Mouse (Mus musculus) liver, embryonic 15.5 days (tissue): ENCODE data around the gene Slc22a14. TPM values are rescaled to one million over a fixed set of nuclear protein-coding genes. Genes with fewer than 3 reads are reported as not detected.
"Not testable (repeated sequence)": the region's sequence is repeated elsewhere in the genome, so short reads cannot be mapped to it uniquely, and the experiment has no call there.

ENCODE experiments used
- ATAC-seq: fragments of 200-750 bp; cut with Nextera tagmentation; 2 replicates; pipeline ENCODE4 v1.8.0; 2017; ENCODE audit warnings: moderate number of reproducible peaks, mild to moderate bottlenecking, moderate library complexity; ENCODE audit not compliant: insufficient read depth
- H3K27ac ChIP-seq: fragments of 300-500 bp; sonication (generic); replicated peaks from 2 replicates; pipeline ENCODE4 v1.5.1; 2015; ENCODE audit warnings: mild to moderate bottlenecking, inconsistent platforms
- H3K27me3 ChIP-seq: fragments of 300-500 bp; sonication (generic); 2 replicates; pipeline ENCODE4 v1.6.1; 2015; ENCODE audit warnings: mild to moderate bottlenecking, inconsistent platforms
- H3K36me3 ChIP-seq: fragments of 300-500 bp; sonication (generic); replicated peaks from 2 replicates; pipeline ENCODE4 v1.6.1; 2015; ENCODE audit warnings: moderate library complexity, mild to moderate bottlenecking, inconsistent platforms
- H3K4me1 ChIP-seq: fragments of 300-500 bp; sonication (generic); replicated peaks from 2 replicates; pipeline ENCODE4 v1.6.1; 2015; ENCODE audit warnings: inconsistent platforms
- H3K4me2 ChIP-seq: fragments of 300-500 bp; sonication (generic); 2 replicates; pipeline ENCODE4 v1.6.1; 2015; ENCODE audit warnings: moderate library complexity, mild to moderate bottlenecking, inconsistent platforms
- H3K4me3 ChIP-seq: fragments of 300-500 bp; sonication (generic); replicated peaks from 2 replicates; pipeline ENCODE4 v1.5.1; 2015; ENCODE audit warnings: mild to moderate bottlenecking, inconsistent platforms
- H3K9ac ChIP-seq: fragments of 300-500 bp; sonication (generic); 2 replicates; pipeline ENCODE4 v1.6.1; 2015; ENCODE audit warnings: moderate library complexity, mild to moderate bottlenecking, inconsistent platforms
- H3K9me3 ChIP-seq: fragments of 300-500 bp; sonication (generic); replicated peaks from 2 replicates; pipeline ENCODE4 v1.6.1; 2016; ENCODE audit warnings: inconsistent platforms
- WGBS: fragments of 180-500 bp; shearing (Covaris S2); methylation state at CpG from one replicate; pipeline ENCODE4 v1.1.7; 2015; ENCODE audit warnings: mixed read lengths; ENCODE audit not compliant: insufficient replicate concordance; 5-methylcytosine and 5-hydroxymethylcytosine counted together
- polyA plus RNA-seq: library from polyadenylated mRNA; unstranded; fragments of >200 nt; fragmentation: Nextera tagmentation; extraction: Ambion mirVana; gene quantifications from 2 replicates; pipeline ENCODE4 v1.2.1, GENCODE M21; 2015

Slc22a14 gene
- polyA plus RNA-seq, 1 experiment from 2014 or later, result 0.07 TPM

DNA sequence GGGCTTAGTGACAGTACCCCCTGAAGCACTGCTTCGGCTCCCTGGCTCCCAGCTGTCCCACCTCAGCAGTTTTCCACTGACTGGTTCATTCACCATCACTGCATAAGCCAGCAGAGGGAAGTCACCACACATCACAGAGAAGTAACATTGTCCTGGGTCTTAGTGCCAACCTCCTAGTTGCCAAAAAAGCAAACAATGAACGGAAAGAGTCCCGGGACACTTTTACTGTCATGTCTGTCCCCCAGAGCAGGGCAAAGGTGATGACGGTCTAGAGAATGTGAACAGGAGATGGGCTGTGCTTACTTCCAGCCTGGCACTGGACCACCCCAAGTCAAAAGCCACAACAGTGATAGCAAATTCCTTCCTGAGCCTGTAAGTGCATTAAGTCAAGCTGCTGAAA lies 126.6 kb downstream of the Slc22a14 start:
- H3K36me3 ChIP-seq, result peaks cover 40% of the 10 kb centered on the region
- ATAC-seq, result no peak
- H3K4me3 ChIP-seq, result no peak overlapping the region
- no peak overlapping the region for H3K9ac ChIP-seq
- WGBS, result 82% methylated on average over 4 of the region's 4 CpGs
- H3K4me1 ChIP-seq, result no peaks in the 10 kb centered on the region
- H3K27me3 ChIP-seq, result no peaks in the 10 kb centered on the region
- H3K9me3 ChIP-seq, result no peaks in the 10 kb centered on the region
- H3K27ac ChIP-seq, result no peak overlapping the region
- no peak overlapping the region for H3K4me2 ChIP-seq

DNA sequence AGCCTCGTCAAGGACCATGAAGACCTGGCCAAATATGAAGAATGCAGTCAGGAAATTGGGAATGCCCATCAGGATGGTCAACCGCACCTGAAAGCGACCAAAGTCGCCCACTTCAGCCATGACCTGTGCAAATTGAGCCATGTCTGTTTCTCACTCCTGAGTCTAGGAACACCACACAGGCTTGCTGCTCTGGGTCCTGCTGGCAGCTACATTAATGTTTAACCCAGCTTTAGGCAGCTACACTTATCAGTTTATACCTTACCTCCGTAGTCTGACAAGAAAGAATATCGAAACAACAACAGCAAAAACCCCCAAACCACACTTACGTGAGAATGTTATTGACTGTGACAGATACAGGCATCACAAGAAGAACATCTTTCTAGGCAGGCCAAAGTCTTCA lies 133.8 kb downstream of the Slc22a14 start:
- H3K4me3 ChIP-seq, result no peak overlapping the region
- WGBS, result 60% methylated on average over 7 of the region's 7 CpGs
- no peaks in the 10 kb centered on the region for H3K27me3 ChIP-seq
- H3K9ac ChIP-seq, result no peak overlapping the region
- no peak overlapping the region for H3K27ac ChIP-seq
- H3K4me1 ChIP-seq, result peaks cover 26% of the 10 kb centered on the region
- no peaks in the 10 kb centered on the region for H3K36me3 ChIP-seq
- no peaks in the 10 kb centered on the region for H3K9me3 ChIP-seq
- H3K4me2 ChIP-seq, result peak overlapping the region; percentile 25
- ATAC-seq, result peak; percentile 62

DNA sequence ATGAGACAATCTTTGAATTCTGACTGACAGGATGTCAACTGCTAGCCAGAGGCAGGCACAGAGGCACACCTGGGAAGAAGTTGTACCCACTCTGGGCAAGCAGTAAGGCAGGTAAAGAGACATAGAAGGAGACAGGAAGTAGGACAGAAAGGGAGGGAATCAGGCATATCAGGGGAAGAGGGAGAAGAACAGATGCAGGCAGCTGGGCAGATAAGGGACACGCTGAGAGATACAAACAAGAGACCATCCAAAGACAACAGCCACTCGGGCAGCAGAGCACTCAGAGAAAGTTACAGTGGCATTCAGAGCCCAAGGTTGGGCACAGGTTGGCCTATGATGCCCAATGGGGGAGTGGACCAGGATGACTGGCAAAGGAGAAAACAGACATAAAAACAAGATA lies 134.5 kb downstream of the Slc22a14 start:
- Histone ChIP-seq H3K9ac (no peak overlapping the region), H3K4me3 (no peak overlapping the region), H3K27me3 (no peaks in the 10 kb centered on the region), H3K27ac (no peak overlapping the region), H3K4me2 (no peak overlapping the region), H3K9me3 (no peaks in the 10 kb centered on the region), H3K36me3 (no peaks in the 10 kb centered on the region), H3K4me1 (peaks cover 26% of the 10 kb centered on the region)
- ATAC-seq, result peak; percentile 40; the same call in 1 of the 2 replicates
- WGBS, result 12% methylated on average over 2 of the region's 2 CpGs

- Histone ChIP-seq H3K27me3 (no peaks in the 10 kb centered on the region), H3K4me3 (no peak overlapping the region), H3K4me1 (no peaks in the 10 kb centered on the region), H3K4me2 (no peak overlapping the region), H3K9ac (no peak overlapping the region), H3K27ac (no peak overlapping the region), H3K36me3 (0 out of 2 replicates have a peak, but pooled peaks cover 11% of the 10 kb centered on the region), H3K9me3 (no peaks in the 10 kb centered on the region)
- no peak for ATAC-seq
- WGBS, result 53% methylated on average over 4 of the region's 4 CpGs
Measured at GRCm38 (mm10) chr9:119220249-119220648, 145.1 kb downstream of the Slc22a14 start.

GRCm38 (mm10) chr9:119219667-119220066 lies 145.7 kb downstream of the Slc22a14 start:
- H3K27ac ChIP-seq, result no peak overlapping the region
- H3K4me1 ChIP-seq, result no peaks in the 10 kb centered on the region
- 40% methylated on average over 2 of the region's 2 CpGs for WGBS
- no peaks in the 10 kb centered on the region for H3K27me3 ChIP-seq
- 0 out of 2 replicates have a peak, but pooled peaks cover 9% of the 10 kb centered on the region for H3K36me3 ChIP-seq
- no peak overlapping the region for H3K9ac ChIP-seq
- no peaks in the 10 kb centered on the region for H3K9me3 ChIP-seq
- ATAC-seq, result no peak
- H3K4me3 ChIP-seq, result no peak overlapping the region
- no peak overlapping the region for H3K4me2 ChIP-seq

GRCm38 (mm10) chr9:119215341-119215740 lies 150.0 kb downstream of the Slc22a14 start:
- 68% methylated on average over 2 of the region's 2 CpGs for WGBS
- not testable (repeated sequence) for H3K9ac ChIP-seq, H3K36me3 ChIP-seq, H3K27me3 ChIP-seq, H3K27ac ChIP-seq, H3K4me2 ChIP-seq, ATAC-seq, H3K9me3 ChIP-seq, H3K4me1 ChIP-seq, H3K4me3 ChIP-seq

- Histone ChIP-seq H3K4me3 (no peak overlapping the region), H3K4me2 (no peak overlapping the region), H3K4me1 (no peaks in the 10 kb centered on the region), H3K36me3 (0 out of 2 replicates have a peak, but pooled peaks cover 5% of the 10 kb centered on the region), H3K27ac (no peak overlapping the region), H3K9ac (no peak overlapping the region), H3K9me3 (no peaks in the 10 kb centered on the region), H3K27me3 (no peaks in the 10 kb centered on the region)
- 69% methylated on average over 6 of the region's 6 CpGs for WGBS
- no peak for ATAC-seq
Measured at GRCm38 (mm10) chr9:119214601-119215000, 150.8 kb downstream of the Slc22a14 start.

- H3K4me1 ChIP-seq, result no peaks in the 10 kb centered on the region
- 57% methylated on average over 8 of the region's 8 CpGs for WGBS
- H3K4me2 ChIP-seq, result no peak overlapping the region
- H3K27ac ChIP-seq, result no peak overlapping the region
- ATAC-seq, result no peak
- no peak overlapping the region for H3K9ac ChIP-seq
- H3K27me3 ChIP-seq, result no peaks in the 10 kb centered on the region
- 0 out of 2 replicates have a peak, but pooled peaks cover 5% of the 10 kb centered on the region for H3K36me3 ChIP-seq
- H3K4me3 ChIP-seq, result no peak overlapping the region
- H3K9me3 ChIP-seq, result no peaks in the 10 kb centered on the region
Measured at GRCm38 (mm10) chr9:119212996-119213395, 152.4 kb downstream of the Slc22a14 start.

- no peaks in the 10 kb centered on the region for H3K4me1 ChIP-seq
- H3K9me3 ChIP-seq, result no peaks in the 10 kb centered on the region
- H3K9ac ChIP-seq, result no peak within 1 kb of the TSS
- 88% methylated on average over 4 of the region's 4 CpGs for WGBS
- no peaks in the 10 kb centered on the region for H3K36me3 ChIP-seq
- H3K4me3 ChIP-seq, result no peak within 1 kb of the TSS
- no peaks in the 10 kb centered on the region for H3K27me3 ChIP-seq
- ATAC-seq, result no peak
- H3K27ac ChIP-seq, result no peak within 1 kb of the TSS
- H3K4me2 ChIP-seq, result no peak within 1 kb of the TSS
Measured at GRCm38 (mm10) chr9:119208998-119209397, 156.4 kb downstream of the Slc22a14 start, which contains the start of gene Slc22a13. TSS of gene Slc22a13 (minus strand) at chr9:119209098.

GRCm38 (mm10) chr9:119207113-119207512 lies 158.2 kb downstream of the Slc22a14 start:
- no peak overlapping the region for H3K9ac ChIP-seq
- H3K36me3 ChIP-seq, result no peaks in the 10 kb centered on the region
- no peaks in the 10 kb centered on the region for H3K4me1 ChIP-seq
- H3K4me2 ChIP-seq, result no peak overlapping the region
- no peak overlapping the region for H3K4me3 ChIP-seq
- WGBS, result 48% methylated on average over 4 of the region's 4 CpGs
- no peaks in the 10 kb centered on the region for H3K27me3 ChIP-seq
- ATAC-seq, result no peak
- H3K27ac ChIP-seq, result no peak overlapping the region
- H3K9me3 ChIP-seq, result no peaks in the 10 kb centered on the region

GRCm38 (mm10) chr9:119206666-119207065 lies 158.7 kb downstream of the Slc22a14 start:
- no peak overlapping the region for H3K27ac ChIP-seq
- H3K9me3 ChIP-seq, result no peaks in the 10 kb centered on the region
- H3K9ac ChIP-seq, result no peak overlapping the region
- ATAC-seq, result no peak
- no peak overlapping the region for H3K4me2 ChIP-seq
- WGBS, result 55% methylated on average over 2 of the region's 2 CpGs
- no peaks in the 10 kb centered on the region for H3K36me3 ChIP-seq
- H3K4me1 ChIP-seq, result no peaks in the 10 kb centered on the region
- no peak overlapping the region for H3K4me3 ChIP-seq
- no peaks in the 10 kb centered on the region for H3K27me3 ChIP-seq

DNA sequence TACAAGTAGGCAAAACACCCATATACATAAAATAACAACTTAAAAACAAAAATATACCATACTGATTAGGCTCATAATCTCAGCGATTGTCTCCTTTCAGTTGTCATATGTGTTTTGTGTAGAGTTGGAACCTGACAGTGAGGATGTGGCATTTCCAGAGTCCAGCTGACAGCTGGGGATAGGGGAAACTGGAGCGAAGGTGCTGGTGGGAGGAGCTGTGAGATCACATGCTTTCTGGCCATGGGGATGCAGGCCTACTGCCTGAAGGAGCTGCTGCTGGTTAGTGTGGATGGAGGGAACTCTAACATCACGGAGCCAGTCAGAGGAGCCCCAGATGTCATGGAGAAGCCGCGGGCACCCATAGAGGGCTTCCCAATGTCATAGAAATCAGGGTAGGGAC lies 159.6 kb downstream of the Slc22a14 start:
- no peak for ATAC-seq
- WGBS, result 77% methylated on average over 5 of the region's 5 CpGs
- Histone ChIP-seq H3K27ac (no peak overlapping the region), H3K4me1 (no peaks in the 10 kb centered on the region), H3K36me3 (no peaks in the 10 kb centered on the region), H3K27me3 (no peaks in the 10 kb centered on the region), H3K4me2 (no peak overlapping the region), H3K9ac (no peak overlapping the region), H3K9me3 (no peaks in the 10 kb centered on the region), H3K4me3 (no peak overlapping the region)
